Mouse (Mus musculus) urinary bladder, postnatal 4 days (tissue): ENCODE results near the gene Pnmal1.
A peak's percentile ranks its signal among the peaks of the same experiment; 100 is the strongest.

Experiments
- DNase-seq, 2 experiments: peaks; one replicate each; pipeline ENCODE4 v3.0.0; 2021 to 2022; ENCODE audit warnings: low spot score in 2 of 2

Pnmal1 gene

DNA sequence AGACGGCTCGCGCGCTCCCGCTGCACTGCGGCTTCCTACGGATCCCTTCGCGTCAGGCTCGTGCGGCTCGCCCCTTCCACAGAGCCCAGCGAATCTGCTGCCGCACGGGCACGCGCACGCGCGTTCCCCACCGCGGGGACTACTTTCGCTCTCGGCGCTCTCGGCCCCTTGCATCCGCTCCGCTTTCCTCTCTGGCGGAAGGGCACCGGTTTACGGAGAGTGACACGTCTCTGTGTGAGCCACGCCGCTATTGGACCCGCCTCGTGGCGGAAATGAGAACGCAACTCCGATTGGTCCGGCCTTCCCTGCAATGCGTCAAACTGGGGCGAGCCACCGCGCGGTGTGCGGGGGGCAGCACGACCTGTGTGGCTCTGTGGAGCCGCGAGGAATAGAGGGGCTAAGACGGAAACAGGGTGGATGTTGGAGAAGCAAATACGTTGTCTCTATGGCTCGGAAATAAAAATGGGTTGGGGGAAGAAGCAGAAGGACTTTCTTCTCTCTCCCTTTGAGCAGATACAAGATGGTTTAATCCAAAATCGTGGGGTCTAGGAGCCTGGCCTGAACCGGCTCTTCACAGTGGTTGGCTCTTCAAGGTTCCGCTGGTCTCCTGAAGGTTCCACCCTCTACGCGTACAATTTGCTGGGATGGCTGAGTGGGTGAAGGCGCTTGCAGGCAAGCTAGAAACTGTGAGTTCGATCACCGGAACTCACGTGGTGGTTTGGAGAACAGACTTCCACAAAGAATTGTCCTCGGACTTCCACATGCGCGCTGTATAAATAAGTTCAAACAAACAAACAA, 35.2 kb upstream of the Pnmal1 start, which contains the start of gene Calm3:
Gene Calm3 (minus strand): TSS at position 78 of the 798 bp plus-strand sequence.
- DNase-seq: peak; percentile 99 to 100

DNA sequence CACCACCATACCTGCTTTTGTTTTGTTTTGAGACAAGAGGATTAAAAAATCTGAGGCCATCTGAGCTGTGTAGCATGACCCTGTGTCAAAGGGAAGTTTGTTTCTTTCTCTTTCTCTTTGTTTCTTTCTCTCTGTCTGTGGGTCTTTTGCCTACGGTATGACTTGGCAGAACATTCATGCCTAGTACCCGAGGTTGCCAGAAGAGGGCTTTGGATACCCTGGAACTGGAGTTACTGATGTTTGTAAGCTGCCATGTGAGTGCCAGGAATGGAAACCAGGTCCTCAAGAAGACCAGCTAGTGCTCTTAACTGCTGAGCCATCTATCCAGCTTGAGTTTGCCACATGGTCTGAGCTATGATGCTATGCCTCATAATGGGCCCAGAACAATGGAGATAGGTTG, 31.1 kb upstream of the Pnmal1 start:
- no peak for DNase-seq

DNA sequence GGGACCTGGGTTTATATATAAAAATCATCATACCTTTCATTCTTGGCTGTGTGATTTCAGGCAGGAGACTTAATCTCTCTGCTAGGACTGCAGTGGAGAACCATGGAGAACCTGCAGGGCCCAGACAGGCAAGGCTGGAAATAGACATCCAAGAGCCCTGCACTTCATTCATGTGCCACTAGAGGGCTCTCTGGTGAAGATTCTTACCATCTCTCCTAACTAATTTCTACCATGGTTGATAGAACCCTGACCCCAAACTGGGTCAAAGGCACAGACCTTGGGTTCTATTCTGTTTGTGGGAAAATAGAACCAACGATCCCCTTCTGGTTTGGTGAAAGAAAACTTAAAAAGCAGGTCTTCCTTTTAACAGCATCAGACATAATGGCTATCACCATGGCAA, 28.6 kb upstream of the Pnmal1 start:
- DNase-seq: no peak

DNA sequence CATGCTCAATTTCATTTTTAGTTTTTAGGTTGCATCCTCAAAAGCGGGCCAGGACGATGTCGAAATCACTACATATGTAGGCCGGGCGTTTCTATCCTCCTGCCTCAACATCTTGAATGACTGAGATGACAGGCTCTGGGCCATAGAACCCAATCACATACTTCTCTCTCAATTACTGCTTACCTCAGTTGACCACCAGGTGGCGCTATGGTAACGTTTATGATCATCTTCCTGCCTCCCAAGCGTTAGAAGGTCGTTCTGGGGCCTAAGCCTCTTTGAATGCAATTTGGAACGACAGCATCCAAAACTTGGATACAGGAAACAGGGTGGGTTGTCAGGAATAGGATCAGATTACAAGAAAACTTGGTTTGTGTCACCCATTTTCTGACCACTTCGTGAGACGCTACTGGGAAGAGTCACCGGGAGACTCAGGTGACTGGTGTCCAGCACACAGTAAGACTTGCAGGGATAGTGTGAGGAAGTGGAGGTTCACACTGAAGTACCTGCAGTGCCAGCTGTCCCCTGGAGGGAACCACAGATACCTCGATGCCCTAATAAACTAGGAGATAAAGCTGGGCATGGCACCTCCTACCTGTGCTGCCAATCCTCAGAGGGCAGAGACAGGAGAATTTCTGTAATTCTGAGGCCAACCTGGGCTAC, 27.4 kb upstream of the Pnmal1 start:
- peak; percentile 60 to 84 for DNase-seq

DNA sequence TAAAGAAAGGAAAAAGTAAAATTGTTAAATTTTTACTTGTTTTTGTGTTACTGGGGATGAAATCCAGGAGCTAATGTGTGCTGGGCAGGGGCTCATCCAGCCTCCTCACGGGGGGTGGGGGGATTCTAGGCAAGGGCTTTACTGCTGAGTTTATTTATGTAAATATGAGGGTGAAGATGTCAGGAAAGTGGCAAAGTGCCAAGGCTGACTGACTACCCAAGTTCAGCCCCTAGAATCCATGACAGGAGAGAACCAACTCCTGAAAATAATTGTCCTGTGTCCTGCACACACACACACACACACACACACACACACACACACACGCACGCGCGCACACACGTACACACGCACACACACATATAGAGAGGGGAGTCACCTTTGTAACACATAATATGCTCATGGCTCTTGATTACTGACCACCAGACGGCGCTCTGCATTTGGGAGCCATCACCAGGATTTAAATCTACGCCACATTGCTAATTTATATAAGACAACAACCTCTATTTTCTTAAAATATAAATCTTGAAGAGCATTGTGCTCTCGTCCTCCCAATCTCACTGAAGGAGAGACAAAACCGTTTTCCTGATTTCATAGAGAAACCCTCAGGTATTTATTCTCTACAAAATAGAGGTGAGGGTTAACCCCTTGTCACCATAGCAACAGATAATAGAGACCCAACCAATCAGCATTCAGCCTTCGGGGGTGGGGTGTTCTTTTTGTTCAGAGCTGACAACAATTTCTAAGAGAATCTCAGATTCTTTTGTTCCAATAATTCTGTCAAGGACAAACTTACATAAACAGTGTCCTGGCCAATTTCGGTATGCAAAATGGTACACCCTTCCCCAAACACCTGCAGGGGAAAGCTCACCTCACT, 26.5 kb upstream of the Pnmal1 start:
- no peak for DNase-seq

DNA sequence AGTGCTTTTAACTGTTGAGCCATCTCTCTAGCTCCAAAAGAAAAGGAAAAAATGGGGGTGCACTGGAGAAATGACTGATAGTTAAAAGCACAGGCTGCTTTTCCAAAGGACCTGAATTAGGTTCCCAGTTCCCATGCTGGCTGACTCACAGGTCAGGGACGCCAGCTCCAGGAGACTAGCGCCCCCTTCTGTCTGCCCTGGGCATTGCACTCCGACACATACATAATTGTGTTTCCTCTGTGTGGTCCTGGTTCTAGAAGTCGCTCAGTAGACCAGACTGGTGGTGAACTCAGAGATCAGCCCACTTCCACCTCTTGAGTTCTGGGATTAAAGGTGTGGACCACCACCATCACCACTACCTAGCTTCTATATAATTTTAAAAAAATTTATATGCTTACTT, 22.2 kb upstream of the Pnmal1 start:
- DNase-seq: no peak

DNA sequence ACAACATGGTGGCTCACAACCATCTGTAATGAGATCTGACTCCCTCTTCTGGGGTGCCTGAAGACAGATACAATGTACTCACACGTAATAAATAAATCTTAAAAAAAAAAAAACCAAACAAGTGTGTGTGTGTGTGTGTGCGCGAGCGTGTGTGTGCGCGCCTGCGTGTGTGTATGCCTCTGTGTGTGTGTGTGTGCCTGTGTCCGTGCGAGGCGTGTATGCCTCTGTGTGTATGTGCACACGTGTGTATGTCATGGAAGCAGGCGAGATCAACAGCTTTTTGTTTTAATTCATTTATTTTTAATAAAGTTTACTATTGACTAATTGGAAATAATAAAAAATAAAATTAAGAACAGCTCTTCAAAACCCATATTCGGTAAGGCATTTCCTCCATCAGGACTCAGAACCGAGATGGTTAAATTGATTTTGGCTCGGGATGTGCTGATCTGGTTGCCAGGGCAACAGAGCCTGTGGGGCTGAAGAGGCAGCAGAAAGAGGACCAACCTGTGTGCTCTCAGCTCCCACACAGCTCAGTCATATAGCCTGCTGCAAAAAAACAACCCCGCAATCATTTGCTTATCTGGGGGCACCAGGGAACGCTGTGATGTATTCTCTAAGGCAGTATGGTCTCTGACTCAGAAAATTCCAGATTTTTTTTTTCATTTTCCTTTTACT, 21.2 kb upstream of the Pnmal1 start:
- no peak for DNase-seq

DNA sequence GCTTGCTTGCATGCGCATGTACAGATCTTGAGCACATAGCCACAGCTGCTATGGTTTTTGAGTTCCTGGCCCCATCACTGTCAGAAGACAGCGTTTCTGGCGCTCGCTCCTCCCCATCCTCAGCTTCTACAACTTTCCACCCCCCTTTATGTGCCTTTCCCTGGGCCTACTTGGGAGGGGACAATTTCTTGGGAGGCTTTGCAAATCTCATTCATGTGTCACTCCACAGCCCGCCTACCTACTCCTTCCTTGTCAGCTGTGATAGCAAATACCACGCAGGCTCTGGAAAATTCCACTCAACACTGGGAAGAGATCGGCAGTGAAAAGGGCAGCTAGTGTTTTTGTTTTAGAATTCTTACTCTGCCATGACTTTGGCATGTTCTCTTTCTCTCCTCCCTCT, 19.2 kb upstream of the Pnmal1 start:
- DNase-seq: no peak

DNA sequence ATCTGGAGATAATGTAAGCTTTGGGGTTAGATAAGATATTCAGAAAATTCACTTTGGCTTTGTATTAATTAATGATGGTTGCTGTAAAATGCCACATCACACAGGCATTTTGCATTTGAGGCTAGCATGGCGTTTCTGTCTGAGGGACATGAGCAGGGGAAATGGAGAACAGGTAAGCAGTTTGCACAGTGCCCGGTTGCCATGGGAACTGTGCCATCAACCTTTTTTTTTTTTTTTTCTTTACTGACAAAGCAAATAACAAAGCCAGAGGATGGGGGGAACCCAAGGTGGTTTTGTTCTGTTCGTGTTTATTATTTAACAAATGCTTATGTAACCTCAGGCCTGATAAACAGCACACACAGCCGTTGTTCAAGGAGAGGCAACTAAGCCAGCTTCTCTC, 16.6 kb upstream of the Pnmal1 start:
- DNase-seq: no peak

DNA sequence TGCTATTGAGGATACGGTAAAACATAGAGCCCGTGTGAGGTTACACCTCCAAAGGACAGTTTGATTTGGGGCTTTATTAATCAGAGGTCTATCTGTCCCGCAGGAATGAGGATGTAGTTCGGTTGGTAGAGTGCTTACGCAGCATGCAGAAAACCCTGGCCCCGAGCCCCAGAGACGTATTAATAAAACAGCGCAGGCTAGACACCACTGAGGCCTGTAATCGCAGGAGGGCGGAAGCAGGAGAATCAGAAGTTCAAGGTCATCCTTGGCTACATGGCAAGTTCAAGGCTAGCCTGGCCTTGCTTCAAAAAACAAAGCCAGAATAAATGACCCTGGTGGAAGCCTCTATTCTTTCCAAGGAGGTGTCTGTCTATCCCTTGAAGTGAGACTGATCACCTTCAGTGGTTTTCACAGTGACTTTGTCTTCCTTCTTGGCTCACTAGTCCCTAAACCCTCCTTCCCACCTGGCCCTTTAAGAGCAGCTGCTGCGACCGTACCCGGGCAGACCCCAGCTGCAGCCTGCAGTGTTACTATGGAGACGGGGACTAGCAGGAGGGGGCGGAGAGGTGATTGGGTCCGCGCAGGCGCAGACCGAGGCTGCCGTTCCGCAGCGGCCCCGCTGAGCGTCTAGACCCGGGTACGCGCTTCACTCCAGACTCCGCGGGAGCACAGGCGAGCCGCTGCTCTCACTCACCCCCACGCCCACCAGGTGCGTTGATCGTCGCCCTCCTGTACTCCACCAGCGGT, 15.2 kb upstream of the Pnmal1 start, which contains the start of gene Pnmal2:
Gene Pnmal2 (plus strand): TSS at position 622 of the 747 bp plus-strand sequence.
- DNase-seq: peak; percentile 79 to 81

DNA sequence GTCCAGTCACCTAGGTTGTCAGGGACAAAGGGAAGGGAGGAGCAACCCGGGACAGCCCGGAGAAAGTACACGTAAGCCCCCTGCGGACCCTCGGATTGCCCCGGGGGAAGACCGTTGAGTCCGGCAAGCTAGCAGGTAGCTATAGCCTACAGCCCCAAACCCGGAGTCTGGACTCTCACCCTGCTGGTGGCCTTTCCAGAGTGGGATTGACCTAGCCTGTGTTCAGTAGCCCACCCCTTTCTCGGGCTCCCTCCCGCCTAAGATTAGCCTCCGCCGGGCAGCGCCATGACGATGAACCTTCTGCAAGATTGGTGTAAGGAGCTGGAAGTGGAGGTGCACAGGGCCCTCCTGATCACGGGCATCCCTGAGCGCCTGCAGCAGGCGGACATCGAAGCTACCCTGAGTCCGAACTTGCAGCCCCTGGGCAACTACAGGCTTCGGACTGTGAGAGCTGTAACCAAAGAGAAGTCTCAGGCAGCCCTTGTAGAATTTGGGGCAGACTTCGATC, 14.6 kb upstream of the Pnmal1 start:
- DNase-seq: no peak

DNA sequence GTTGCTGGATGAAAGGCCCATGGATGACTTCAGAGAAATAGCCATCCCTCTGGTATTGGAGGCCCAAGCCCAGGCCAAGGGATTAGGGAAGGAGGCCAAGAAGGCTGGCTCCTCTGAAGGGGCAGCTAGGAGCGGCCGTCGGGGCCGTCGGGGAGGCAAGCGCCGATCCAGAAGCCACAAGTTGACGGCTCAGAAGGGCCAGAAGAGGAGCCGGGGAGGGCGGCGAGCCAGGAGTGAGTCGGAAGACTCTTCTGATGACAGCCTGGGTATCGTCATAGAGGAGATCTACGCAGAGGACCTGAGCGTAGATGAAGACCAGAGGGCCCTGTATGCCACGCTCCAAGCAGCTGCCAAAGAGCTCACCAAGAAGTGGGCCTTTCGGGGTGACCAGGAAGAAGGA, 14.1 kb upstream of the Pnmal1 start:
- no peak for DNase-seq

DNA sequence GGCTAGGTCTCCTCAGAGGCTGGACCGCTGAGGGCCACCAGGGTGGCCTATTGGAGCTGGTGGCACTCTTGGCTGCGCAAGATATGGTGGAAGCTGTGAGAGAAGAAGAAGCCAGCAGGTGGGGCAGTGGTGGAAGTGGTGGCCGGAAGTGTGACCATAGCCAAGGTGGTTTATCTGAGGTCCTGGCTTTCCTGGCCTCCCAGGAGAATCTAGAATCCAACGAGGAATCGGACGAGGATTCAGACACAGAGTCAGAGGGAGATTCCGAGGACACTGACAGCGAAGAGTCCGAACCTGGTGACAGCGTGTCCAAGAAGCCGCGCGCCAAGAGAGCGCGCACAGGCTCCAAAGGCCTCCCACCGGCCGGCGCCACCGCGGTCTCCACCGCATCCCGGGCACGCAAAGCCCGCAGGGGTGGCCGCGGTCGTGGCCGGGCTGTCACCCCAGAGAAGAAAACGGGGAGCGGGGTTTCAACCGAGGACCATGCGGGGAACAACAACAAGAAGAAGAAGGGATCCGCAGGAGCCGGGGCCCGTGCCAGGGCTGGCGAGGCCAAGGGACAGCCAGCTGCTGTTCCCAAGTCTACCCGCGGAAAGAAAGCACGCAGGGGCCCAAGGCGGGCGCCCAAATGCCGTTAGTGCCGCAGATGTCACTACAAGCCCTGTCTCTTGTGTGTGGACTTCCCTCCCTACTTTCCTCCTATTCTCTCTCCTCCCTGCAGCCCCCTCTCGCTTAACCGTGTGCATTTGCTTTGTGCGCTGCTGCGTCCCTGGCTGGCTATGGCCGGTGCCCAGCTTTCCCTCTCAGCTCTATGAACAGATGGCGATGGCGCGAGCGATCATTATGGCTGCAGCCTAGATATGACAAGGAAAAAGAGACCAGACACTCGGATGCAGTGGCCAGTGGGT, 12.8 kb upstream of the Pnmal1 start:
- DNase-seq: no peak

DNA sequence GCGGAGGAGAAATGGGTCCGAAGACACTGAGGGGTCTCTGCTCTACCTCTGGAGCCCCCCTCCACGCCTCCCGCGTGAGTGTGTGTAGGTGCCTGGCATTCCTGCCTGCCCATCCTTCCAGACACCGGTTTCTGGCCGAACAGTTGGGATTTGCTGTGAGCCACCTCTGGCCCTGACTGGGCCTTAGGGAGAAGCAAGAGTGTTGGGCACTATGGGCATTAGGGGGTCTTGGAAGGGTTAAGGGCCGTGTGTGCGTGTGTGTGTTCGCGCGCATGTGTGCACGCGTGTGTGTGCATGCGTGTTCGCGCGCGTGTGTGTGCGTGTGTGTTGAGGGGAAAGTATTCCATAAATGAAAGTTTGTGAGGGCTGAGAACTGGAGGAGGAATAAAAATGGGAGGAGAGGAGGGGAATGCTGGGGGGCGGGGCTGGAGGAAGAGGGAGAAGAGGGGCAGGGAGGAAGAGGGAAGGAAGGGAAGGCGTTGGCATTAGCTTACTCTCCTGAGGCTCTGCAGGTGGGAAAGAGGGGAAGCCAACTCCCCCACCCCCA, 12.1 kb upstream of the Pnmal1 start:
- DNase-seq: no peak

DNA sequence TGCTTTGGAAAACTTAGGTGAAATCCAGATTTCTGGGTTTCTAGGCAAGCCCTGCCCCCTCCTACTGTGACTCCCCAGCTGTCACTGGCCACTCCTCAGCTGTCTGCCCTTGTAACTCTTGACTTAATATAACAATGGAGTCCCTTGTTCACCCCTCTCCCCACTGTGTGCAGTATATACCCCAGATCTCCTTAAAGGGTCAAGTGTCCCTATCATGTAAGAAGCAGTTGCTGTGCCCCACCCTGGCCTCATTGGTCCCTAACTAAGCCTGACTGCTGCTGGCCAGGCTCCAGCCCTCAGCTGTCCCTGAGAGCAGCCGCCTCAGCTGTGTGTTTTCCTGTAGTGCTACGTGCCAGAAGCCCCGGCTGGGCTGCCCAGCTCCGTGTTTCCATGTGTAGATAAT, 11.5 kb upstream of the Pnmal1 start:
- DNase-seq: peak in 1 of 2 experiments; percentile 36

DNA sequence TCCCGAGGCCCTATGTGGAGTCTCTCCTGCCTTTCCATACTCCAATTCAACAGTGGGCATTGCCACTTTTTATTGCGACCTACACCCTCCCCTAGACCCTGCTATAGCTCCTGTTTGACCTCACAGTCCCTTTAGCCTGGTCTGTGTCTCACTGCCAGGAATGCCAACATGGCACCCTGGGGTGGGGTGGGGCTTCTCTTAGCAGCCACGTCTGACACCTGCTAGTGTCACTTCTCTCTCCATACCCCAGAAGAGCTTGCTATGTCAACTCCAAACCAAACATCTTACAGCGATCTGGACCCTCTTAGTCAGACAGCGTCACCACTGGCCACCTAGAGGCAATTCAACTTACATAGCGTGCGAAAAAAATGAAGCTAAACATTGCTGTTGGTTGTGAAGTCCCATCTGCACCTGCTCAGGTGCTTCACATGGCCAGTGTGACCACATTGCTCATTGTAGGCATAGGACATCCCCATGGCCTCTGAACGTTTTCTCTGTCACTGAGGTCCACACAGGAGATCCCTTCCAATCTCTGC, 10.5 kb upstream of the Pnmal1 start:
- no peak for DNase-seq

DNA sequence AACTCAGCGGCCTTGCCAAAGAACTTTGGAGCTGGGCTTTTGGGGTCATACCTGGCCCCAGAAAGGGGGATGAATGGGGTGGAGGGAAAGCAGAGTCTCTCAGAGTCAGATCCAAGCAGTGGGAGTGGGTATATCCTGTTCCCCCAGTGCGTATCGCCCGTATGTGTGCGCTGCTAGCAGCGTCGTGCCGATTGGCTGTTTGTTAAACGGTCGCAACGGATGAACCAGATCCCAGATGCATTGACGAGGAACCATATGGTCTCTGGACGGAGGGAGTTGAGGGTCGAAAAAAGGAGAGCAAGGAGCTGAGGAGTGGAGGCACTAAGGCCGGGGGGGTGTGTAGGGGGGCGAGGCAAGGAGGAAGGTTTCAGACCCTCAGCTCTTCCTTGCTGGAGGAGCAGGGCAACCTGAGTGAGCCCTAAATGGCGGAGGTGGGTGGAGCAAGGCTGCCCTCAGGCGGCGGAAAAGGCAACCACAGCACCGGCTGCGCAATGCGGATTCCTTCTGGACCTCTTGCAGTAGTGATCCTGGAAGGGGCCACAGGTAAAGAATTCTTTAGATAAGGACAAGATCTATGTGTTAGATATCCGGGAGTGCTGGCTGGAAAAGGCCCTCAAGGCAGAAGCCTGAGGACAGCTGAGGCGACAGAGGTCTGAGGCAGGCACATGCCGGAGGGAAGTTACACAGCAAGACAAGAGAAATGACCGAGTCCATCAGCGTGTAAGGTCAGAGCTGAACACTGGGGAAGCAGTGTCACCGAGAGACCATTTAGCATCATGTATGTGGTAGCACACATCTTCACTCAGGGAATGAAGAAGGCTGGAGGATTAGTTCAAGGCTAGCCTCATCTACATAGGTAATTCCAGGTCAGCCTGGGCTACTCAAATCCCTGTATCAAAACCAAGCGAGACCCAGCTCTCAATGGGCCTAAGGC, 9.3 kb upstream of the Pnmal1 start:
- DNase-seq: peak in 1 of 2 experiments; percentile 62
